Mouse (Mus musculus) c-Kit-negative CD71-positive TER-119-positive erythroid progenitor cells, embryonic 14.5 days (primary cell): ENCODE measurements around the gene Gm37240.

ENCODE experiments used
- DNase-seq: peaks from one replicate; pipeline ENCODE4 v3.0.0-alpha.2; 2013; ENCODE audit warnings: low read depth, low spot score

Gm37240 gene

GRCm38 (mm10) chr3:85048569-85048968 is 838.7 kb downstream of the Gm37240 start:
- no peak for DNase-seq

- DNase-seq: no peak
These were observed 843.6 kb downstream of the Gm37240 start for GRCm38 (mm10) chr3:85043679-85044218.

GRCm38 (mm10) chr3:85042126-85042525 is 845.2 kb downstream of the Gm37240 start:
- DNase-seq: no peak

GRCm38 (mm10) chr3:85029141-85029540 is 858.2 kb downstream of the Gm37240 start:
- no peak for DNase-seq

- DNase-seq: no peak
These were observed 862.3 kb downstream of the Gm37240 start for GRCm38 (mm10) chr3:85024817-85025705.

- DNase-seq: no peak
These were observed 863.1 kb downstream of the Gm37240 start for GRCm38 (mm10) chr3:85024237-85024636.

GRCm38 (mm10) chr3:85022800-85023199 is 864.5 kb downstream of the Gm37240 start:
- no peak for DNase-seq

- DNase-seq: no peak
These were observed 865.5 kb downstream of the Gm37240 start for GRCm38 (mm10) chr3:85021816-85022215.

- DNase-seq: no peak
These were observed 867.2 kb downstream of the Gm37240 start for GRCm38 (mm10) chr3:85020137-85020536.

GRCm38 (mm10) chr3:85015667-85016066 is 871.7 kb downstream of the Gm37240 start:
- DNase-seq: no peak

- no peak for DNase-seq
These were observed 874.4 kb downstream of the Gm37240 start for GRCm38 (mm10) chr3:85012889-85013288.

- no peak for DNase-seq
These were observed 882.1 kb downstream of the Gm37240 start for GRCm38 (mm10) chr3:85005257-85005656.

GRCm38 (mm10) chr3:84988880-84989279 is 898.4 kb downstream of the Gm37240 start:
- no peak for DNase-seq

- DNase-seq: no peak
These were observed 902.1 kb downstream of the Gm37240 start for GRCm38 (mm10) chr3:84985121-84985625.

GRCm38 (mm10) chr3:84982688-84983087 is 904.6 kb downstream of the Gm37240 start:
- DNase-seq: no peak

- no peak for DNase-seq
These were observed 907.2 kb downstream of the Gm37240 start for GRCm38 (mm10) chr3:84980158-84980557.

- DNase-seq: no peak
These were observed 908.6 kb downstream of the Gm37240 start for GRCm38 (mm10) chr3:84978676-84979075.

GRCm38 (mm10) chr3:84974193-84974592 is 913.1 kb downstream of the Gm37240 start:
- no peak for DNase-seq

GRCm38 (mm10) chr3:84972881-84973280 is 914.4 kb downstream of the Gm37240 start:
- no peak for DNase-seq

- DNase-seq: no peak
These were observed 915.8 kb downstream of the Gm37240 start for GRCm38 (mm10) chr3:84971561-84971960.

- DNase-seq: no peak
These were observed 920.0 kb downstream of the Gm37240 start for GRCm38 (mm10) chr3:84967364-84967763.

- no peak for DNase-seq
These were observed 922.2 kb downstream of the Gm37240 start for GRCm38 (mm10) chr3:84965156-84965555.

GRCm38 (mm10) chr3:84955857-84956256 is 931.5 kb downstream of the Gm37240 start:
- DNase-seq: no peak
